In the genomic region with DNA sequence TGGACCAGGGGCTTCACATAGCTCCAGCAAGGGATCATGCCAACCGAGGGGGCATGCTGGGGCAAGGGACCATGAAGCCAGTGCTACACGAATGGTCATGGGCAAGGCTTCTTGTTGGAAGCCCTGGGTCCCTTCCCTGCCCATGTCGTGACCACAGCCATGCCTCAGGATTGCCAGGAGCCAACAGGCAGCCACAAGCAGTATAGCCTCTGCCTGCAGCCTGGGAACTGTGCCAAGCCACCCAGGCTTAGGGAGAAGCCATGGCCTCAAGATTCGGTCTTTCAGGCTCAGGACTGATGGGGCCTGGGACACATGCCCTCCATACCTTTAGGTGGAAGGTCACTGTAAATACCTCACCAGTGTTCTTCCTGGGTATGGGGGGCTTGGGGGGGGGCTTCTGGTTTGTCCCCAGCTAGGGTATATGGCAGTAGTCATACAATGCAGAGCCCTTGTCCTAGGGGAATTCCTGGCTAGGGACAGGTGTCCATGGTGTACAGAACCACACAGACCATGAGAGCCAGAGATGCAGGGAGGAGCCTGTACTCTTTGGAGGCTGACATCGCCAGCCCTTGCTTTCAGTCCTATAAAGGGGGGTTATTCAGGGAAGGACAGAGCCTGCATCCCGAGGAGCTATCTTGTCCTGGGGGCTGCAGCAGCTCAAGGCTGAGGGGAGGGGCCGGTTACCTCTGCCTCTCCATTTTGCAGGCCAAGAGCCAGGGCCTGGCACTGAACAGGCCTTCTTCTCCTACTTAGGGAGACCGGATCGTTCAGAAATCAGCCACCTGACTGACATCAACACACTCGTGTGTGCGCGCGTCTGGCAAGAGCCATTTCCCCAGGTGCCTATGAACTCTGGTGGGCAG, we compare ENCODE assay signal across 10 mouse cellular contexts. TPM values are rescaled to one million over a fixed set of nuclear protein-coding genes. Genes with fewer than 3 reads are reported as not detected.
DNase-seq lines count a peak whose midpoint lies in the region; ATAC-seq lines count a peak whose summit lies in the region.
"Had no signal": no experiment of that assay in that cellular context is flagged by ENCODE, and none has a peak within 500 bp of the region (broad histone marks: within the 10 kb centered on the region; RNA-seq: fewer than 3 reads in every experiment).

No protein-coding gene starts in this region.

- no peaks in the 10 kb centered on the region for H3K36me3 ChIP-seq in heart, embryonic 10.5 days
- no peaks in the 10 kb centered on the region for H3K36me3 ChIP-seq in embryonic facial prominence, embryonic 14.5 days (ENCODE audit: control insufficient read depth, insufficient read depth, low read length)
- H3K36me3 ChIP-seq in neural tube, embryonic 14.5 days (ENCODE audit: control insufficient read depth, insufficient read depth, low read length): no peaks in the 10 kb centered on the region

- no peaks in the 10 kb centered on the region for H3K9me3 ChIP-seq in heart, embryonic 10.5 days
- H3K9me3 ChIP-seq in embryonic facial prominence, embryonic 14.5 days (ENCODE audit: control insufficient read depth, low read length): no peaks in the 10 kb centered on the region
- H3K9me3 ChIP-seq in neural tube, embryonic 14.5 days (ENCODE audit: control insufficient read depth, low read length): no peaks in the 10 kb centered on the region

- peaks cover 43% of the 10 kb centered on the region for H3K4me1 ChIP-seq in heart, embryonic 10.5 days
- H3K4me1 ChIP-seq in embryonic facial prominence, embryonic 14.5 days (ENCODE audit: control insufficient read depth, insufficient read depth, low read length): peaks cover 10% of the 10 kb centered on the region; the same call in 1 of the 2 replicates
- H3K4me1 ChIP-seq in neural tube, embryonic 14.5 days (ENCODE audit: control insufficient read depth, insufficient read depth, low read length): peaks cover 10% of the 10 kb centered on the region; the same call in 1 of the 2 replicates

- peak overlapping the region; percentile 29; the same call in 1 of the 2 replicates for H3K27ac ChIP-seq in heart, embryonic 10.5 days
- H3K27ac ChIP-seq in embryonic facial prominence, embryonic 14.5 days (replicated peaks; ENCODE audit: low read depth, low read length): no peak overlapping the region
- no peak overlapping the region for H3K27ac ChIP-seq in neural tube, embryonic 14.5 days (ENCODE audit: low read depth, low read length)

- H3K4me3 ChIP-seq in heart, embryonic 10.5 days: no peak overlapping the region
- H3K4me3 ChIP-seq in embryonic facial prominence, embryonic 14.5 days (ENCODE audit: low read depth, low read length): no peak overlapping the region
- no peak overlapping the region for H3K4me3 ChIP-seq in neural tube, embryonic 14.5 days (ENCODE audit: low read depth, low read length)

- H3K9ac ChIP-seq in embryonic facial prominence, embryonic 14.5 days (ENCODE audit: low read depth, low read length): no peak overlapping the region
- H3K9ac ChIP-seq in neural tube, embryonic 14.5 days (replicated peaks; ENCODE audit: low read depth, low read length): no peak overlapping the region; the same call in 1 of the 2 replicates

- ATAC-seq in embryonic facial prominence, embryonic 14.5 days (ENCODE audit: low read depth): peak; percentile 51; the same call in 1 of the 2 replicates
- ATAC-seq in neural tube, embryonic 14.5 days (ENCODE audit: low read depth): peak; percentile 39; the same call in 1 of the 2 replicates

- H3K4me2 ChIP-seq in embryonic facial prominence, embryonic 14.5 days (ENCODE audit: low read depth, low read length): 0 out of 2 replicates have a peak overlapping the region, but pooled peaks have one; percentile 14
- H3K4me2 ChIP-seq in neural tube, embryonic 14.5 days (ENCODE audit: low read depth, low read length): no peak overlapping the region

- no peak for DNase-seq in heart, embryonic 10.5 days (ENCODE audit: low spot score)
- DNase-seq in heart, adult 9 months (ENCODE audit: low spot score in 2 of 2): no peak
- DNase-seq in retina, postnatal 1 day: peak; percentile 32
- no peak for DNase-seq in retina, embryonic 14.5 days (ENCODE audit: low spot score)
- peak; percentile 70 for DNase-seq in embryonic facial prominence, embryonic 14.5 days (ENCODE audit: low spot score)
- no peak for DNase-seq in spleen, postnatal 10 days (ENCODE audit: low spot score in 2 of 2)
- DNase-seq in frontal cortex, postnatal 14 days (ENCODE audit: low spot score in 2 of 2): no peak
- DNase-seq: lung, postnatal 10 days; right cerebral cortex, postnatal 4 days had no signal

- WGBS in heart, embryonic 10.5 days: 75% methylated on average over 13 of the region's 13 CpGs
- WGBS in embryonic facial prominence, embryonic 14.5 days: 65% methylated on average over 13 of the region's 13 CpGs
- 45% methylated on average over 13 of the region's 13 CpGs for WGBS in neural tube, embryonic 14.5 days

- H3K27me3 ChIP-seq in heart, embryonic 10.5 days (ENCODE audit: insufficient read depth, poor library complexity, severe bottlenecking): peaks cover 13% of the 10 kb centered on the region
- H3K27me3 ChIP-seq in embryonic facial prominence, embryonic 14.5 days (replicated peaks; ENCODE audit: control insufficient read depth, insufficient read depth, low read length): no peaks in the 10 kb centered on the region; the same call in 1 of the 2 replicates
- no peaks in the 10 kb centered on the region for H3K27me3 ChIP-seq in neural tube, embryonic 14.5 days (ENCODE audit: control insufficient read depth, insufficient read depth, low read length)

RNA-seq across cellular contexts. Expression of a gene that starts 15.8 kb away (rescaled TPM):
- polyA plus RNA-seq in heart, embryonic 10.5 days (2016; fragmentation: Nextera tagmentation; extraction: Ambion mirVana): 1.7 and 2.6 TPM in 2 replicates
- 3.4 and 5.4 TPM in 2 replicates for polyA plus RNA-seq in embryonic facial prominence, embryonic 14.5 days (2014; fragmentation: Nextera tagmentation; extraction: Ambion mirVana)
- 18.3 and 26.1 TPM in 2 replicates for polyA plus RNA-seq in neural tube, embryonic 14.5 days (2014; fragmentation: Nextera tagmentation; extraction: Ambion mirVana)

RNA-seq across cellular contexts. Expression of a gene that starts 33.7 kb away (rescaled TPM):
- 7.8 and 13.1 TPM in 2 replicates for polyA plus RNA-seq in heart, embryonic 10.5 days (2016; fragmentation: Nextera tagmentation; extraction: Ambion mirVana)
- 5.1 and 5.3 TPM in 2 replicates for polyA plus RNA-seq in embryonic facial prominence, embryonic 14.5 days (2014; fragmentation: Nextera tagmentation; extraction: Ambion mirVana)
- polyA plus RNA-seq in neural tube, embryonic 14.5 days (2014; fragmentation: Nextera tagmentation; extraction: Ambion mirVana): 1.3 and 3.9 TPM in 2 replicates

Comparison
In these comparisons a context has a peak if more than half of its experiments do, and no peak if none do; other contexts are left out.
1. DNase-seq: peak in retina, postnatal 1 day (single experiment) and embryonic facial prominence, embryonic 14.5 days (single experiment); none in heart, embryonic 10.5 days (single experiment), heart, adult 9 months (0 of 2), retina, embryonic 14.5 days (single experiment), spleen, postnatal 10 days (0 of 2) and frontal cortex, postnatal 14 days (0 of 2).